Mouse (Mus musculus): ENCODE measurements around the gene Npff. TPM values are rescaled to one million over a fixed set of nuclear protein-coding genes. Genes with fewer than 3 reads are reported as not detected.

The Npff gene
- polyA plus RNA-seq, 1 experiment from 2014 or later = 2.2 TPM

- no peak for DNase-seq (ENCODE audit: extremely low spot score, low spot score)
- peaks cover 46% of the 10 kb centered on the region for H3K4me1 ChIP-seq
- no peaks in the 10 kb centered on the region for H3K9me3 ChIP-seq
- H3K4me3 ChIP-seq = no peak overlapping the region
- 88% methylated on average over 3 of the region's 3 CpGs for WGBS
- no peaks in the 10 kb centered on the region for H3K27me3 ChIP-seq (ENCODE audit: poor library complexity, severe bottlenecking)
- H3K27ac ChIP-seq = no peak overlapping the region
- H3K36me3 ChIP-seq (replicated peaks) = peaks cover 45% of the 10 kb centered on the region
Observed at GRCm38 (mm10) chr15:102508336-102508735, 16.4 kb downstream of the Npff start.

- Histone ChIP-seq H3K36me3 (replicated peaks) (peaks cover 53% of the 10 kb centered on the region), H3K27ac (no peak overlapping the region), H3K9me3 (no peaks in the 10 kb centered on the region), H3K4me1 (peaks cover 40% of the 10 kb centered on the region), H3K27me3 (ENCODE audit: poor library complexity, severe bottlenecking) (no peaks in the 10 kb centered on the region), H3K4me3 (no peak overlapping the region)
- DNase-seq (ENCODE audit: extremely low spot score, low spot score) = no peak
Observed at GRCm38 (mm10) chr15:102507561-102507960, 17.2 kb downstream of the Npff start.

GRCm38 (mm10) chr15:102506864-102507263, 17.9 kb downstream of the Npff start:
- H3K4me1 ChIP-seq = peaks cover 34% of the 10 kb centered on the region
- peaks cover 60% of the 10 kb centered on the region for H3K36me3 ChIP-seq (replicated peaks)
- 80% methylated on average over 1 of the region's 1 CpGs for WGBS

GRCm38 (mm10) chr15:102506464-102506830, 18.3 kb downstream of the Npff start:
- whole genome bisulfite sequencing = 86% methylated on average over 2 of the region's 2 CpGs

More at GRCm38 (mm10) chr15:102506864-102507263, 17.9 kb downstream of the Npff start:
- H3K27me3 ChIP-seq (ENCODE audit: poor library complexity, severe bottlenecking) = no peaks in the 10 kb centered on the region
- no peak for DNase-seq (ENCODE audit: extremely low spot score, low spot score)
- H3K4me3 ChIP-seq = no peak overlapping the region
- no peaks in the 10 kb centered on the region for H3K9me3 ChIP-seq
- no peak overlapping the region for H3K27ac ChIP-seq

GRCm38 (mm10) chr15:102505770-102506463, 18.8 kb downstream of the Npff start:
- H3K27me3 ChIP-seq (ENCODE audit: poor library complexity, severe bottlenecking) = no peaks in the 10 kb centered on the region
- H3K36me3 ChIP-seq (replicated peaks) = peaks cover 69% of the 10 kb centered on the region
- no peaks in the 10 kb centered on the region for H3K9me3 ChIP-seq
- DNase-seq (ENCODE audit: extremely low spot score, low spot score) = no peak
- no peak overlapping the region for H3K27ac ChIP-seq
- H3K4me1 ChIP-seq = peaks cover 24% of the 10 kb centered on the region
- 92% methylated on average over 9 of the region's 9 CpGs for whole genome bisulfite sequencing
- no peak overlapping the region for H3K4me3 ChIP-seq

More at GRCm38 (mm10) chr15:102506464-102506830, 18.3 kb downstream of the Npff start:
- no peak for DNase-seq (ENCODE audit: extremely low spot score, low spot score)
- H3K27me3 ChIP-seq (ENCODE audit: poor library complexity, severe bottlenecking) = no peaks in the 10 kb centered on the region
- no peaks in the 10 kb centered on the region for H3K9me3 ChIP-seq
- H3K27ac ChIP-seq = no peak overlapping the region
- H3K36me3 ChIP-seq (replicated peaks) = peaks cover 64% of the 10 kb centered on the region
- H3K4me1 ChIP-seq = peaks cover 29% of the 10 kb centered on the region
- no peak overlapping the region for H3K4me3 ChIP-seq

GRCm38 (mm10) chr15:102505073-102505769, 19.5 kb downstream of the Npff start:
- Histone ChIP-seq H3K9me3 (no peaks in the 10 kb centered on the region), H3K36me3 (replicated peaks) (peaks cover 76% of the 10 kb centered on the region), H3K4me3 (no peak overlapping the region), H3K4me1 (peaks cover 17% of the 10 kb centered on the region), H3K27me3 (ENCODE audit: poor library complexity, severe bottlenecking) (no peaks in the 10 kb centered on the region), H3K27ac (no peak overlapping the region)
- WGBS = 83% methylated on average over 12 of the region's 12 CpGs
- no peak for DNase-seq (ENCODE audit: extremely low spot score, low spot score)

GRCm38 (mm10) chr15:102503924-102504782, 20.6 kb downstream of the Npff start:
- WGBS = 93% methylated on average over 9 of the region's 9 CpGs

GRCm38 (mm10) chr15:102503447-102503846, 21.3 kb downstream of the Npff start, which contains the start of gene Gm10337:
Gene Gm10337, plus strand, starts transcription at chr15:102503722.
- WGBS = 88% methylated on average over 1 of the region's 1 CpGs
- Histone ChIP-seq H3K9me3 (no peaks in the 10 kb centered on the region), H3K4me1 (peaks cover 4% of the 10 kb centered on the region; the same call in 1 of the 2 replicates), H3K4me3 (no peak within 1 kb of the TSS), H3K36me3 (replicated peaks) (peaks cover 93% of the 10 kb centered on the region), H3K27ac (no peak within 1 kb of the TSS), H3K27me3 (ENCODE audit: poor library complexity, severe bottlenecking) (no peaks in the 10 kb centered on the region)
- DNase-seq (ENCODE audit: extremely low spot score, low spot score) = no peak

More at GRCm38 (mm10) chr15:102503924-102504782, 20.6 kb downstream of the Npff start:
- H3K27me3 ChIP-seq (ENCODE audit: poor library complexity, severe bottlenecking) = no peaks in the 10 kb centered on the region
- no peak overlapping the region for H3K4me3 ChIP-seq
- no peaks in the 10 kb centered on the region for H3K9me3 ChIP-seq
- no peak overlapping the region for H3K27ac ChIP-seq
- peaks cover 6% of the 10 kb centered on the region for H3K4me1 ChIP-seq
- DNase-seq (ENCODE audit: extremely low spot score, low spot score) = no peak
- peaks cover 87% of the 10 kb centered on the region for H3K36me3 ChIP-seq (replicated peaks)

GRCm38 (mm10) chr15:102502254-102502840, 22.4 kb downstream of the Npff start:
- WGBS = 87% methylated on average over 9 of the region's 9 CpGs
- Histone ChIP-seq H3K27me3 (ENCODE audit: poor library complexity, severe bottlenecking) (no peaks in the 10 kb centered on the region), H3K27ac (no peak overlapping the region), H3K9me3 (no peaks in the 10 kb centered on the region), H3K4me1 (peaks cover 4% of the 10 kb centered on the region; the same call in 1 of the 2 replicates), H3K4me3 (no peak overlapping the region), H3K36me3 (replicated peaks) (peaks cover 97% of the 10 kb centered on the region)
- no peak for DNase-seq (ENCODE audit: extremely low spot score, low spot score)

GRCm38 (mm10) chr15:102501084-102501814, 23.5 kb downstream of the Npff start:
- Histone ChIP-seq H3K9me3 (no peaks in the 10 kb centered on the region), H3K36me3 (replicated peaks) (peaks cover 98% of the 10 kb centered on the region), H3K4me1 (peaks cover 4% of the 10 kb centered on the region; the same call in 1 of the 2 replicates), H3K27ac (no peak overlapping the region), H3K4me3 (no peak overlapping the region), H3K27me3 (ENCODE audit: poor library complexity, severe bottlenecking) (no peaks in the 10 kb centered on the region)
- WGBS = 92% methylated on average over 19 of the region's 19 CpGs
- DNase-seq (ENCODE audit: extremely low spot score, low spot score) = no peak

- DNase-seq (ENCODE audit: extremely low spot score, low spot score) = no peak
- H3K27ac ChIP-seq = no peak overlapping the region
- no peak overlapping the region for H3K4me3 ChIP-seq
- no peaks in the 10 kb centered on the region for H3K27me3 ChIP-seq (ENCODE audit: poor library complexity, severe bottlenecking)
- 91% methylated on average over 5 of the region's 5 CpGs for WGBS
- H3K4me1 ChIP-seq = peaks cover 4% of the 10 kb centered on the region; the same call in 1 of the 2 replicates
- peaks cover 99% of the 10 kb centered on the region for H3K36me3 ChIP-seq (replicated peaks)
- no peaks in the 10 kb centered on the region for H3K9me3 ChIP-seq
Observed at GRCm38 (mm10) chr15:102500479-102500878, 24.3 kb downstream of the Npff start.

GRCm38 (mm10) chr15:102499851-102500250, 24.9 kb downstream of the Npff start:
- no peak overlapping the region for H3K4me3 ChIP-seq
- no peak for DNase-seq (ENCODE audit: extremely low spot score, low spot score)
- peaks cover 99% of the 10 kb centered on the region for H3K36me3 ChIP-seq (replicated peaks)
- 91% methylated on average over 6 of the region's 6 CpGs for WGBS
- no peaks in the 10 kb centered on the region for H3K27me3 ChIP-seq (ENCODE audit: poor library complexity, severe bottlenecking)
- H3K9me3 ChIP-seq = no peaks in the 10 kb centered on the region
- no peak overlapping the region for H3K27ac ChIP-seq
- no peaks in the 10 kb centered on the region for H3K4me1 ChIP-seq

Measured in forebrain, embryonic 10.5 days (tissue).